Mouse (Mus musculus) spleen, postnatal 10 days (tissue): ENCODE results near the gene Mettl7a2.

Source experiments
- DNase-seq, 2 experiments: peaks; one replicate each; pipeline ENCODE4 v3.0.0; 2021 to 2022; ENCODE audit warnings: low spot score in 2 of 2

The Mettl7a2 gene

GRCm38 (mm10) chr15:100395561-100395960, 42.6 kb downstream of the Mettl7a2 start:
- no peak for DNase-seq

DNA sequence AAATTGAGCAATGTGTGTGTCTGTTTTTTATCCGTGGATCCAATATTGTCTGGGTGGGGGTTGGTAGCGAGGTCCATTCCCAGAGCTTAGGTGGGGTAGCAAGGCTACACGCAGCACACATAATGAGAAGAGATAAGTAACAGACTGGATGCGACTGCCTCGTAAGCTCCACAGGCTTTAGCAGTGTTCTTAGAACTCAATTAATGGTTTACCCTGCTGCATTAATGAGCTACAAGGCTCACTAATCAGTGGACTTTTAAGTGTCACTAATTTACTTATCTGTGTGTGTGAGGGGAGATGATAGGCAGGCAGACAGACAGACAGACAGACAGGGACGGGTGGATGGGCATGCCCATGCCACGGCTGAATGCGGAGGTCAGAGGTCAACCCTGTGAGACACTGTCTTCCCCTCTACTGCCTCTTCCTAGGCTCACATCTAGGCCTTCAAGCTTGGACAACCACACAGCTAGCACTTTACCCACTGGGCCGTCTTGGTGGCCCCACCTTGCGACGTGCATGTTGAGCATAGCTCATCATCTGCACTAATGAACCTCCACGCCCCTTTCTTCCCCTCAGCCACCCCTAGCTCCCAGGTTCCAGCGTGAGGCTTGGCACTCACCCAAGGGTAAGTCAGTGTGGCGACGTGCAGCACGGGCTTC, 47.7 kb downstream of the Mettl7a2 start:
- no peak for DNase-seq

DNA sequence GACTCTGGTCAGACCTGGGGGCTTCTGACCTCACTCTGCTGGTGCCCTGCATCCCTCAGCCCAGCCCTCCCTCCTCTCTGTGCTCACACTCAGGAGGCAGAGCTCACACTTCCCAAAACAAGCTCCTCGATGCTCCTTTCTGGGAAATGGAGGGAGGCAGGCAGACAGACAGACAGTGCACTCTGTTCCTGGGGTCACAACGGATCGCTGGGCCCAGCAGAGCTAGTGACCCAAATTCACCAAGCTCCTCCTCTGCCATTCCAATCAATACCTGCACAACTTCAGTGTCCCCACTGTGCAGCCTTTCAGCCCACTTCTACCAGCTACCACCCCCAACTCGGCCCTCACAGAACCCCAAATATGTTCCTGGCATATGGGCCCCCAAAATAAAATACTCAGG, 48.8 kb downstream of the Mettl7a2 start:
- no peak for DNase-seq

DNA sequence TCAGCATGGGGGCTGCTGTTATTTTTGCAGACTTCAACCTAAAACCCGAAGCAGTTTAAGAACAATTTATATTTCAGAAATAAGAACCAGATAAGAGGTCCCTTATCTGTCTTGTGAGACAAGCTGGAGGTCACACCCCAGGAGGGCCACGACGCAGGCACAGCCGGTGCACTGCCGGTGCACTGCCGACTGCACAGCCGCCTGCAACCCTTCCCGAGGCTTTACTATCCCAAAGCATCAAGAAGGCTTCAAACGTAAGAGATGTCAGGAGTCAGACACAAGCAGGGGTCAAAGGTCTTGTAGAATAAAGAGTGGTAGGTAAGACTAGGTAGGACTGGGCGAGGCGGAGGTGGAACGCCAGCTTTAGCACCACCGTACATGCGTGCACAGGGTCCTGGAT, 49.3 kb downstream of the Mettl7a2 start:
- no peak for DNase-seq

- no peak for DNase-seq
Measured at GRCm38 (mm10) chr15:100402798-100403197, 49.8 kb downstream of the Mettl7a2 start.

DNA sequence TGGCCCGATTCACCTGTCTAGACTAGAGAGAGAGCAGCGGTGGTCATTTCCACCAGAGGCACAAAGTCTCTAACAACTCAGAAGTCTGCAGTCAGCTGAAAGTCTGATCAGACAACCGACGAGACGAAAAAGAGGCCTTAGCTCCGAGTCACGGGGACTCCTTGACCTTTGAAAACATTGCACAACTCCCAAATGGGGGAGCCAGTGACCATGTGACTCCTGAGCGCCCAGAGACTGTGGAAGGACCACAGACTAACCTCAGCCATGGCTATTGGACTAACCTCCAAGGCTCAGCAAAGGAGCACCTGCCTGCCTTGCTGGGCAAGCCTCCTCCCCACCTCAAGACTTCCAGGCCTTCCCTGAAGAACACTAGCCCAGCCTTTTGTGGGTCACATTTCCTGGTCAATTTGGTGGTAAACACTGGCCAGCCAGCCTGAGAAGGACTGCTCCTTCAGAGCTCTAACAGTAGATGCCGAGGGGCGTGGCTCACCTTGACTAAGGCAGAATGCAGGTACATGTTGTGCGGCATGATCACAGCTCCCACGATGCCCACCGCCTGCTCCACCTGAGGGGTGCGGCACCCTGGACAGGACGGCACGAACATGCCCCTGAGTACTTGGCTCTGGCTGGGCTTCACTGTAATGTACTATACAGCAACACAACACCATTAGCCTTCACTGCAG, 50.5 kb downstream of the Mettl7a2 start:
- no peak for DNase-seq

- DNase-seq: no peak
Measured at GRCm38 (mm10) chr15:100406088-100406487, 53.1 kb downstream of the Mettl7a2 start.

GRCm38 (mm10) chr15:100410918-100411672, 58.1 kb downstream of the Mettl7a2 start:
- peak; percentile 72 to 89 for DNase-seq
